Mouse (Mus musculus) adrenal gland, adult (tissue): ENCODE results near the gene Dip2b.

Source experiments
- DNase-seq, 2 experiments: peaks; one replicate each; pipeline ENCODE4 v3.0.0; 2022 to 2023; ENCODE audit warnings: low spot score in 1 of 2; ENCODE audit not compliant: inconsistent age in 2 of 2

Dip2b gene

GRCm38 (mm10) chr15:100167791-100168190 lies 129.3 kb downstream of the Dip2b start:
- DNase-seq = peak; percentile 49 to 74

DNA sequence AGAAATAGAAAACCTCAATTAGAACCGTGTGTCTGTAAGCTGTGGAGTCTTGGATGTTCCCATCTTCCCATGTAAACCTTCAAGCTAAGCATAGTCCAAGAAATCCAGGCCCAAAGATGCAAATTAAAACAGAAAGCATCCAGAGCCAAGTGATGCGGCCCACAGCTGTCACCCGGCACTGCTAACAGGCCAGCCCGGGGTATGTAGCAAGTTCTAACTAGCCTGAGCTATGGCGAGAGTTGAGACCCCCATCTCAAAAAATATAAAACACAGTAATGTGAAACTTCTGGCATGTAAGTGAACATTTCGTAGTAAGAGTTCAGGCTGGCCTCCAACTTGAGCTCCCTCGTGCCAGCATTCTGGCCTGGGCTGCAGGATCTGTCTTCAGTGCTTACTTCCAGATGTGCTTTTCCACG lies 129.7 kb downstream of the Dip2b start:
- DNase-seq = peak in 1 of 2 experiments; percentile 43

- DNase-seq = no peak
Measured at GRCm38 (mm10) chr15:100175176-100175575, 136.7 kb downstream of the Dip2b start.

GRCm38 (mm10) chr15:100177167-100177566 lies 138.7 kb downstream of the Dip2b start:
- no peak for DNase-seq

- no peak for DNase-seq
Measured at GRCm38 (mm10) chr15:100177575-100177974, 139.1 kb downstream of the Dip2b start.

DNA sequence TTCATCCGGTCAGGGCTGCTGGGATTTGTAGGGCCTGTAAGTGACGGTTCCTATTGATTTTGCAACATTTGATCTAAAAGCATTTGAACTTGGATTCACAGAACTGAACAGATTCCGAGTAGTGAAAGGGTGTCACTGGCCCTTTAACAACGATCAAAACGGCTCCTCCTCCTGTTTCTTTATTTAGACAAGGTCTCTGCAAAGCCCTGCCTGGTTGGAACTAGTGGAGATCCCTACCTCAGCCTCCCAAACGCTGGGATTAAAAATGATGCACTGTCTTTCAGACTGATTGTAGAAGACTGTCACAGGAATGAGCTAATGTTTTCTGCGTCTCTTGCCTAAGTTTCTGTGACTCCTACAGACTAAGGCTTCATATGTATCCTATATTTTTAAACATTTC lies 140.0 kb downstream of the Dip2b start:
- DNase-seq = peak in 1 of 2 experiments; percentile 61

- DNase-seq = no peak
Measured at GRCm38 (mm10) chr15:100179685-100180084, 141.2 kb downstream of the Dip2b start.

GRCm38 (mm10) chr15:100180221-100180620 lies 141.8 kb downstream of the Dip2b start:
- DNase-seq = no peak

- no peak for DNase-seq
Measured at GRCm38 (mm10) chr15:100181841-100182240, 143.4 kb downstream of the Dip2b start.

GRCm38 (mm10) chr15:100182526-100183280 lies 144.2 kb downstream of the Dip2b start:
- no peak for DNase-seq

DNA sequence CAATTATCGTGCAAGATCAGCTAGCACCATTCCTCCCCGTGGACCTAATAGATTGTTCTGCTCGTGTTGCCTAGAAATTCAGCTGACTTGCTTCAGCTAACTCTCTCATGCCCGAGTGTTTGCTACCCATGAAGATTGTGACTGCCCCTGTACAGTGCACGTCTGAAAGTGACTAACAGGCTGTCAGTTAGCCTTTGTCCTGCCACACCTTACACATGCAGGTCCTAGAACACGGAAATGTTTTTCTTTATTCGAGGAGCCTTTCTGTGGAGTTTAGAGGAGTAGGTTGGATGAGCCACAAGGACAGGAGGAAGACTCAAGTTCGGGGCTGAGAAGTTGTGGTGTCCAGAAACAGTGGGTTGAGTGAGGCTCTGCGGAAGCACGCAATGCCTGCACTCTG lies 145.0 kb downstream of the Dip2b start:
- DNase-seq = no peak

- no peak for DNase-seq
Measured at GRCm38 (mm10) chr15:100184821-100185496, 146.5 kb downstream of the Dip2b start.

- no peak for DNase-seq
Measured at GRCm38 (mm10) chr15:100186234-100186633, 147.8 kb downstream of the Dip2b start.

DNA sequence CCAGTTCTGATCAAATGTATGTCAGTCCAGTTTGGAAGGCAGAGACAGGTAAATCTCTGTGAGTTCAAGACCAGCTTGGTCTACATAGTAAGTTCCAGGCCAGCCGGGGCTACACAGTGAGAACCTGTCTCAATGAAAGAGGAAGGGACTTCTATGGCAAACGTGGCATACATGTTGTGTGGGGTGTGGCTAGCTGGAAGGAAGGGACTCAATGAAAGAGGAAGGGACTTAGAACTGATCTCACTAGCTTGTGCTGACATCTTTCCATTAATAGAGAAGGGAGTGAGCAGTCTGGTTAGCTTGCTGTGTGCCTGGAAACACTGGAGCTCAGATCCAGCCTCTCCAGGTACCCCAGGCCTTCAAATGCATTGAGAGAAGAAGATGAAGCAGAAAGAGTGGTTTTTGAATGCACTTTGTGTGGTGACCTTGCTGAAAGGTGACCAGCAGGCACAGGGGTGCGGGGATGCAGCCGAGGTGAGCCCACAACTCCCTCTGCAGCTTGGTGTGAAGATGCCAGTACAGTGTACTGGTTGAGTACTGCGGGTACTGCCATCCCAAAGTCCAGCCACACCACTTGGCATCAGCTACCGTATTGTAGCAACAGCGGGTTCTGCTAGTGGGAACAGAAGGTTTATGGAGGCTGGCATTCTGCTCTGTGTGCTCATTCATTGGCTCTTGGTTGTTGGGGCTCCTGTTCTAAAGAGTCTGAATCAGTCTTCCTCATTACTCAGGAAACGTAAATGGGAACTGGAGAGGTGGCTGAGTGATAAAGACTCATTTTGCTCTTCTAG lies 148.6 kb downstream of the Dip2b start:
- DNase-seq = no peak

- no peak for DNase-seq
Measured at GRCm38 (mm10) chr15:100188542-100188941, 150.1 kb downstream of the Dip2b start.

DNA sequence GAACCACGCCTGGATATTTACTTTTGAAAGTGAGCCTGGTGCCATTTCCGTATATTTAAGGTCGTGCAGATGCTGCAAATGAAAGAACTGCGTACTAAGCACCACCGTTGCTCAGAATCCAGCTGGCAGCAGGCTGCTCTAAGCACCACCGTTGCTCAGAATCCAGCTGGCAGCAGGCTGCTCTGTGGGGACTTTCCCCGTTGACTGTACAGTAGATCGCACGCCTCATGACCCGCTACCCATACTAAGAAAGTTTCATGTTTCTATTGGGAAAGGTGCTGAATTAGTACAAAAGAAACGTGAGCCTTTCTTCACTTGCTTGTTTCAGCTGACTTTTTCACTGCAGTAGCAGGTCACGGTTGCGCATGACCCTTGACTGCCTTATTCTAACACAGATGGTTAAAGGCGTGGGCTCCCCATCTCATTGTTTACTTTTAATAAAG lies 150.5 kb downstream of the Dip2b start:
- DNase-seq = no peak

- DNase-seq = peak in 1 of 2 experiments; percentile 47
Measured at GRCm38 (mm10) chr15:100190083-100190482, 151.6 kb downstream of the Dip2b start.

DNA sequence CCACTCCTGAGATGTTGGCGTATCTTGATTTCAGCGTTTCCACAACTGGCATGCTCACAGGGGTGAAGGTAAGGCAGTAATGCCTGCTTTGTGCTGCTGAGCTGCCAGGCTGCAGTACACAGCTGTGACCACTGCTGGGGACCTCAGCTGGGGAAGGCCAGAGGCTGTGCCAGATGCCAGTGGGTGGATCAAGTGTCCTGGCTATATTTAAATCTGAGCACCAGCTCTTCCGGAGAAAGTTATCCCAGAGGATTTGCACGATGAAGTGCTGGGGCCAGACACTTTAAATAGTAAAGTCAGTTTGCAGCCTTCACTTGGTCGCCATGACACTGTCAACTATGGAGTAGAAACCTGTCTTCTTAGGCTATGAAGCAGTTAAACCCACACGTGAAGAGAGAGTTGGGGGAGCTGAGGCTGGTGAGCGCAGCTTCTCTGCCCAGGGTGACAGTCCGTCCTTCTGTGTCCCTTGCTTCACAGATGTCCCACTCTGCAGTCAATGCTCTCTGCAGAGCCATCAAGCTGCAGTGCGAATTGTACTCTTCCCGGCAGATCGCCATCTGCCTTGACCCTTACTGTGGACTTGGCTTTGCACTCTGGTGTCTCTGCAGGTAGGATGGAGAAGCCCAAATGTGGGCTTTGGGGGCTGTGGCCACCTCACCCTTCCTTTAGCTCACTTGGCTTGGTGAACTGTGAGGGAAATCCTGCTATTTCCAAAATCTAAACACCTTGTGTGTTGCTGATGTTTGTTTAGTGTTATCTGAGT lies 160.7 kb downstream of the Dip2b start:
- no peak for DNase-seq

GRCm38 (mm10) chr15:100199790-100200189 lies 161.3 kb downstream of the Dip2b start:
- peak; percentile 39 to 56 for DNase-seq

- DNase-seq = no peak
Measured at GRCm38 (mm10) chr15:100201806-100202205, 163.3 kb downstream of the Dip2b start.
